Mouse (Mus musculus) frontal cortex, postnatal 25 days (tissue): ENCODE data around the gene Iqschfp.
A peak's percentile ranks its signal among the peaks of the same experiment; 100 is the strongest.

Source experiments
- DNase-seq, 2 experiments: peaks; one replicate each; pipeline ENCODE4 v3.0.0; 2022; ENCODE audit warnings: low spot score in 2 of 2

Iqschfp gene

GRCm38 (mm10) chr3:68335501-68335900 is 443.5 kb downstream of the Iqschfp start:
- no peak for DNase-seq

DNA sequence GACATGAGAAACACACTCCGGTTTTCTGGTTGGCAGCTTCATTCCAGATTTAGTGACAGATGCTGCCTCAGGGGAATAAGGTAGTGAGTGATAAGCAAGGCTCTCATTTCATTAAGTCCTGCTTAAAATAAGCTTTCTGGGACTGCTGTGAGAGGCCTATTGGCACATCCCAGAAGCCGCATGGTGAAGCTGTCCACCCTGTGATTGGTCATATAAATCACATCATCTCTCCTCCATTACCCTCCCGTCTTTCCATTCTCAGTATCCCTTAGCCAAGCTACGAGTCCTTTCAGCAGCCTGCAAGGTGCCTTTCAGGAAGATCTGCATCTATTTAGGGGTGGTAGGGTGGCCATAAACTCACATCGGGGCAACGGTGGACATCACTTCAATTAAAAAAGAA is 458.6 kb downstream of the Iqschfp start:
- DNase-seq: no peak

- DNase-seq: no peak
Measured at GRCm38 (mm10) chr3:68351461-68351860, 459.4 kb downstream of the Iqschfp start.

GRCm38 (mm10) chr3:68352961-68353360 is 460.9 kb downstream of the Iqschfp start:
- no peak for DNase-seq

- DNase-seq: no peak
Measured at GRCm38 (mm10) chr3:68353492-68353891, 461.5 kb downstream of the Iqschfp start.

DNA sequence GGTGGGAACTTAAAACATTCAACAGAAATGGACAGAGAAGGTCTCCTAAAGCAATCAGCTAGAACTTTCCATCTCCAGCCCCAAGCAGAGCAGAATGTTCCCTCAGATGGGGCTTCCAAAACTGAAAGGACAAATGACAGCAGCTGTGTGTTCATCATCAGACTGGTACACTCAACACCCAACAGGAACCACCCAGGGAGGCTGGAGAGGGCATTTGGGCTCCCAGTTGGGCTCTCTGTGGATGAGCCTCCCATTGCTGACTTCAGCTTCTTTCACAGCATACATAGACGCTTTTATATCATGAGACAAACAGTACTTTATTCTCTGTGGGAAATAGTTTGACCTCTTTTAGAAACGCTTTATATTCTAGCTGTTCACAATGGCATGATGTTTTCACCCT is 464.5 kb downstream of the Iqschfp start:
- DNase-seq: no peak

- DNase-seq: no peak
Measured at GRCm38 (mm10) chr3:68368029-68368428, 476.0 kb downstream of the Iqschfp start.

DNA sequence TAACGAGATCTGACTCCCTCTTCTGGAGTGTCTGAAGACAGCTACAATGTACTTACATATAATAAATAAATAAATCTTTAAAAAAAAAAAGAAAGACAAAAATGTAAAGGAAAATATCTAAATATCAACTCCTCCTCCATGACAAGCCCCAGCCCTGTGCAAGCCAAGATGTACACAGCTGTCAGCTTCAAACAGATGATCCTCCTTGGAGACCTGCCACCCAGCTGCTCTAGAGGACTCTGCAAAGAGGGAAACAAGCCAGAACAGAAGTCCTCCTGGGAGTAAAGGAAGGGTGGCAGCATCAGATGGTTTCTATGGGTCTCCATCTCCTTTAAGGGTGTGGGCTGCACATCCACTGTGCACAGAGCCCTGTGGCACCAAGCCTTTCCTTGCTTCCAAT is 480.9 kb downstream of the Iqschfp start:
- DNase-seq: no peak

- DNase-seq: no peak
Measured at GRCm38 (mm10) chr3:68375100-68375508, 483.1 kb downstream of the Iqschfp start.

DNA sequence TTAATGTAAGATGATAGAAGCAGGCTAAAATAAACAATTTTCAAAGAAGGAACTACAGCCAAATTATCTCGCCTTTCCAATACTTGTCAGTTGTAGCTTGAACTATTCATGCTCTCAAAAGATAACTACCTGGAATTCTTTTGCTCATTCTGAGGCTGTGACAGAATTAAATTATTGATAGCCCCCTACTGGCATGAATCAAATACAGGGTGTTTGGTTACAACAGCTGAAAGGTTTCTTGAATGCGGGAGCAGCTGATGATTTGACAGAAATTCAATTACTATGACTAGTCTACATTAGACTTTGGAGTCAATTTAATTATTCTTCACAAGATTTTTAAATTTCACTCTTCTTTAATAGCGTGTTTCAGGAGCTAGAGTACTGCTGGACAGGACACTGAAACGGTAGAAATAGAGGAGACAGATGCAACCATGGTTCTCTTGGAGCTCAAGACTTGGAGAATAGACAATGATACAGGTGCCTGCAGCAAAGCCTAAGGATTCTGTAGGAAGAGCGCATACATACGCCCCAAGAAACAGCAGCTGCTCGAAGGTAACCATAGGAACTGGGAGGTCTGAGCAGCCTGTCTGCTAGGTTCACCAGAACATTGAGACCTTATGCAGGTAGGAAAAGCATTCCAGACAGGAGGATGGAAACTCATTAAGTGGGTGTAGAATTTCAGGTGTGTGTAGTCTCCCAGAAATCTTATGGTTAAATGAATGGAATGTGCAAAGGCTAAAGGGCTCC is 485.6 kb downstream of the Iqschfp start:
- no peak for DNase-seq

GRCm38 (mm10) chr3:68378799-68379198 is 486.8 kb downstream of the Iqschfp start:
- no peak for DNase-seq

DNA sequence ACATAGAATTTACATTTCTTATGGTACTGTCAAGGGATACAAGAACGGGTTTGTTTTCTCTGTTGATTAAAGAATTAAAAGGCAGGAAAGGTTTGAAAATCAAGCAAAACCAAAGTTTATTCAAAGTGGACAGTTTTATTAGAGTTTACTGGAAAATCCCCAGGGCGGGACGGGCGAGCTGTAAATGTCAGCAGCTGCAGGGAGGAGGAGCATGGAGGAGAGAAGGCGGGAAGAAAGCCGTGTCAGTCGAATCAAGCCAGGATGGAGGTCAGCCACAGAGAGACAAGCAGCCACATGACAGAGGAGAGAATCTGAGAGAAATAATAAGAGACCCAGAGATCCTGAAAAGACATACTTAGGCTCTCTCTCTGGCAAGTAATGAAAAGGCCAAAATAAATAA is 487.2 kb downstream of the Iqschfp start:
- DNase-seq: no peak

DNA sequence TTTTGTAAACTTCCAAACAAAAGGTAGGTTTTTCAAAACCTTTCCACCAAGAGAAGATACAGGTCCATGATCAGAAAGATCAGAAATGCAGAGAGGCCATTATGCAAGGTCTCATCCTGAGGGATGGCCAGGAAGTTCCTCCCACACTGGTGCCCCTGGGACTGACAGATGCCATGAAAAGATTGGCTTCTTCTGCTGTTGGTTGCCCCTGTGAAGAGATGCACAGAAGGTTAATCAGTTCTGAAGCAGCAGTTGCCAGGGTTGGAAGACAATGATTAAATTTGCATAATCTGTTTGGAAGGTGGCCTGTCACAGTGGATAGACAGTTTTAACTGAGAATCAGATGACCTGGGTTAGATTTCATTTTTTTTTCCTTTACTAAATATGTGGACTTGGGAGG is 491.6 kb downstream of the Iqschfp start:
- no peak for DNase-seq

GRCm38 (mm10) chr3:68385544-68385943 is 493.5 kb downstream of the Iqschfp start:
- no peak for DNase-seq

DNA sequence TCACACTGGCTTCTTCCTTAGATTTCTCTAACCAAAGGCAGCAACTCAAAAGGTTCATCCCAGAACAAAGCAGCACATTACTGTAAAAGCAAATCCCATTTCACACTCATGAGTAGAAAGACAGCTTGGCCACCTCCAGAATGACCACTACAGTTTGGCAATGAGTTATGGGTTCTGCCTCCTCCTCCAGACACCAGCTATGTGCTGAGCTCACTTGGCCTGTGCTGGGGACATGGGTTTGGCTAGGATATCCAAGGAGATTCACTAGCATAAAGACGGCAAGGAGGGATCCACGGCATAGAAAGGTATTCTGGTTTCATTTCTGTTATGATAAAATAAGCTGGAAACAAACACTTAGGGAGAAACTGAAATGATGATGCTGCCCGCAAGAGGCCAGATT is 496.0 kb downstream of the Iqschfp start:
- no peak for DNase-seq

DNA sequence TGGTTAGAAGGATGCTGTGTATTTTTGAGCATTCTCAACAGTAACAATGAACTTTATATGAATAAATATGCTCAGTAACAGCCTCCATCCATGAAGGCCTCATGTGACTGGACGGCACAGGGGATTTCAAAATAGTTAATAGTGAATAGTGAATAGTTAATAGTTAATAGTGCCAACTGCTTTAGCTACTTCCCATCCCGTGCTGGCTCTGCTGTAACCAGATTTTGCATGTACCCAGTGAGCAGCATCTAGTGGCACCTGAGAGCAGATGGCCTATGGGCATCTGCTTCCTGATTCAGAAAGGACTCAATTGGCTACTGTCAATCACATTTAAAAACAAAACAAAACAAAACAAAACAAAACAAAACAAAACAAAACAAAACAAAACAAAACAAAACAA is 501.5 kb downstream of the Iqschfp start:
- no peak for DNase-seq

GRCm38 (mm10) chr3:68398691-68399090 is 506.7 kb downstream of the Iqschfp start:
- no peak for DNase-seq

DNA sequence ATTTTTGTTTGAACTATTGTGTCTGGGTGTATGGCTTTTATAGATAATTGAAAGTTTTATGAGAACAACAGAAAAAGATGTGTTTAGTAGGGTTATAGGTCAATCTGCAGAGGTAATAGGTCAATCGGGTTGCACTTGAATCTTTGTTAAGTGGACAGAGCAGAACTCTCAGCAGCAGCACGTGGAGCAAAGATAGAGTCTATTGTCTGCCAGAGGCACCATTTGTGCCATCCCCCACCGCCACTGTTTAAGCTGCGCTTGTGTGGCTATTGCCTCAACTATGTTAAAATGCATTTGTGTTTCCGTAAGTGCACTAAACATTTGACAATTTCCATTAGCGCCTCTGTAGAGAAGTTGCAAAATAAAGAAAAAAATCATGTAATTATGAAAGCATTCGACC is 508.1 kb downstream of the Iqschfp start:
- DNase-seq: no peak

GRCm38 (mm10) chr3:68403343-68403742 is 511.3 kb downstream of the Iqschfp start:
- DNase-seq: no peak

- DNase-seq: peak in 1 of 2 experiments; percentile 6
Measured at GRCm38 (mm10) chr3:68403783-68404217, 511.8 kb downstream of the Iqschfp start.

GRCm38 (mm10) chr3:68405724-68406123 is 513.7 kb downstream of the Iqschfp start:
- no peak for DNase-seq

- DNase-seq: no peak
Measured at GRCm38 (mm10) chr3:68412262-68412661, 520.2 kb downstream of the Iqschfp start.

DNA sequence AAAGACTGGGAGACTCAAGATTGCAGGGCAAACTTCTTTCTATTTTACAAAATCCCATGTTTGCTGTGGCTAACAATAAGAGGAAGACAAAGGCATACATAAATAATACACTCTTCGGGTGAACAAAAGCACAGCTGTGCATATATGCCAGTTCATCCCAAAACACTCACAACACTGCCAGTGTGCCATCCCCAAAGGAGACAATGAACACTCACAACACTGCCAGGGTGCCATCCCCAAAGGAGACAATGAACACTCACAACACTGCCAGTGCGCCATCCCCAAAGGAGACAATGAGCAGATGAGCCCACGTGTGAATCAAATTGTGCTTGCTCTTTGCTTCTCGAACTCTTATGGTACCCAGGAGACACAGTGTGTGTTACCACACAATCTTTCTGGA is 527.8 kb downstream of the Iqschfp start:
- no peak for DNase-seq

DNA sequence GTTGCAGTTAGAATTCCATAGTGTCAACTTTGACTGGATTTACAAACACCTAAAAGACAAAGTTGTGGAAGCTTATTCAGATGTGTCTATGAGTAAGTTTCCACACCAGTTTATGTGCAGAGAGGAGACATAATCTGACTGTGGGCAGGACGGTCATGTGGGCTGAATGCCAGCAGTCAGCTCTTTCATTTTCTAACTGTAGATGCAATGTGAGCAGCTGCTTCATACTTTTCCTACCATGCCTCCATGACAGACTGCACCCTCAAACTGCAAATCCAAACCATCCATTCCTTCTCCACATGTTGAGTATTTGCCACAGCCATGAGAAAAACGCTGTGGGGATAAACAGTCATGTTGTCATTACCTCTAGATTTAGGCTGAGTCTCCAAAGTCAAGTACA is 528.9 kb downstream of the Iqschfp start:
- DNase-seq: no peak
